Mouse (Mus musculus): ENCODE results near the gene Snurf.
A peak's percentile ranks its signal among the peaks of the same experiment; 100 is the strongest.

The Snurf gene

DNA sequence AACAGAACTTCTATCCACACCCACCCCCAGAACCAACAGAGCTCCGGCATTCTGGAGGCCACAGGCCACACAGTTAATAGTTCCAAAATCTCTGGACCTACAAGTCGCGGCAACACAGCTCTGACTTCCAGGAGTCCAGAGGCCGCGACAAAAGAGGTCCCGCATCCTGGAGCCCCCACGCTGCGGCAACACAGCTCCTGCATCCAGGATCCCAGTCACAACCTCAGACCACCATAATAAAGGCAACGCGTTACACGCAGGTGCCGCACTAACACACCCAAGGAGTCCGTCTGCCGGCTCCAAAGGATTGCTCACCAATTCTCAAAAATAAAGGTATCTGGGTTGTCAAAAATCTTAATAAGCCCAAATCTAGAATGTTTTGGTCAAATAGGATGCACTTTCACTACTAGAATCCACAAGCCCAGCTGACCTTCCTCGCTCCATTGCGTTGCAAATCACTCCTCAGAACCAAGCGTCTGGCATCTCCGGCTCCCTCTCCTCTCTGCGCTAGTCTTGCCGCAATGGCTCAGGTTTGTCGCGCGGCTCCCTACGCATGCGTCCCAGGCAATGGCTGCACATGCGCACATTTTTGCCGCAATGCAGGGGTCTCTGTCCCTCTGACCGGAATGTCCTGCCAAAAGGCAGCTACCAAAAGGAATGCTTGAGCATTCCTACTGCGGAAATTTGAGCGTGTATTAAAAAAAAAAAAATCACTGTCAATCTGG, at the start of gene Snurf, which contains the start of gene Gm38393:
TSS of gene Snurf (minus strand) at position 444 of the 725 bp plus-strand sequence.
TSS of gene Gm38393 (minus strand) at position 459 of the 725 bp plus-strand sequence.
- DNase-seq (ENCODE audit: low spot score): peak; percentile 64

DNA sequence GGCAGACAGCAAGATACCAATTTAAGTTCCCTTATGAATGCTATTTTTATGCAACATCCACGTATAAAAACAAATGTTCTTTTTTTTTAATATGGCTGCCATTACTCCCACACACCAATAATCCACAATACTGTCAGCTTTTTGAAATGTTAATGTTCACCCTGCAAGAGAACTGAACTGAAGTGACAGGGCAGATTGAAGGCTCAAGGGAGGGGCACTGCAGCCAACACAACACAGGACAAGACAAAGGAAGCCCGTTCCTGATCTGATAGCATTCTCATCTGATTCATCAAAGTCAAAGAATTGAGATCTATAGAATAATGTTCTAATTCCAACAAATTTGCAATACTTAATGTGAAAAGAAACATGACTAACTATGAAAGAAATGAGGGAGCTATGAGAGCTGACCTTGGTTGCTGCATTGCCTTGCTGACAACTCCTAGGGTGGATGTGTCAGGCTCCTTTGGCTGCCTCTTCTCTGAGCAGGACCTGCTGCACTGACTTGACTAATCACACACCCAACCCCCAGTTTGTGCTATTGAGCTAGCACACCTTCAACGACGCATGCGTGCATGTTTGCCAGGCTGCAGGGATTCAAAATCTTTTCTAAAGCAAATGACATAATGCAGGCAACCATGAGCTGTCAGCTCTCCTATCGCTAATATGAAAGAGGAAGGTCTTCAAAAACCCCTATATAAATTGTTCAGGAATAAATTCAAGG, 42.8 kb upstream of the Snurf start:
- peak; percentile 32 for DNase-seq (ENCODE audit: low spot score)

DNA sequence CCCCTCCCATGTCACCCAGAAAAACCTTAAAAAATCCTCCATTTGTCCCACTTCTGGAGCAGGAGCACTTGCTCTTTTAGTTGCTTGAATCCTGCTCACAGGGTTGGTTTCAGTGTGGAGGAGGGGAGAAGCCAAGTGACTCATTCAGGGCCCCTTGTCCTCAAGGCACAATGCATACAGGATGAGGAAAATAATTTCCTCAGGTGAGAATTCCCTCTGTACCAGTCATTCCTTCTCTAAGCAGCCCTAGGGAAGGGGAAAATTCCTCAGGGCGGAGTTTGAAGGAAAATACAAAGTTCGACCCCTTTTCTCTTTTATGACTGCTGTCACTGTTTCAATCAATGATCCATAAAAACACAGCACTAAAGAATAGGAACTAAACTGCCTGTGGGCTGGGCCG, 8.3 kb upstream of the Snurf start:
- DNase-seq (ENCODE audit: low spot score): no peak

- DNase-seq (ENCODE audit: low spot score): no peak
These were observed 3.0 kb upstream of the Snurf start for GRCm38 (mm10) chr7:60007727-60008360.

GRCm38 (mm10) chr7:60006262-60006661, 1.4 kb upstream of the Snurf start:
- DNase-seq (ENCODE audit: low spot score): no peak

- DNase-seq (ENCODE audit: low spot score): peak; percentile 9
These were observed 786 bp downstream of the Snurf start for GRCm38 (mm10) chr7:60003921-60004605.

DNA sequence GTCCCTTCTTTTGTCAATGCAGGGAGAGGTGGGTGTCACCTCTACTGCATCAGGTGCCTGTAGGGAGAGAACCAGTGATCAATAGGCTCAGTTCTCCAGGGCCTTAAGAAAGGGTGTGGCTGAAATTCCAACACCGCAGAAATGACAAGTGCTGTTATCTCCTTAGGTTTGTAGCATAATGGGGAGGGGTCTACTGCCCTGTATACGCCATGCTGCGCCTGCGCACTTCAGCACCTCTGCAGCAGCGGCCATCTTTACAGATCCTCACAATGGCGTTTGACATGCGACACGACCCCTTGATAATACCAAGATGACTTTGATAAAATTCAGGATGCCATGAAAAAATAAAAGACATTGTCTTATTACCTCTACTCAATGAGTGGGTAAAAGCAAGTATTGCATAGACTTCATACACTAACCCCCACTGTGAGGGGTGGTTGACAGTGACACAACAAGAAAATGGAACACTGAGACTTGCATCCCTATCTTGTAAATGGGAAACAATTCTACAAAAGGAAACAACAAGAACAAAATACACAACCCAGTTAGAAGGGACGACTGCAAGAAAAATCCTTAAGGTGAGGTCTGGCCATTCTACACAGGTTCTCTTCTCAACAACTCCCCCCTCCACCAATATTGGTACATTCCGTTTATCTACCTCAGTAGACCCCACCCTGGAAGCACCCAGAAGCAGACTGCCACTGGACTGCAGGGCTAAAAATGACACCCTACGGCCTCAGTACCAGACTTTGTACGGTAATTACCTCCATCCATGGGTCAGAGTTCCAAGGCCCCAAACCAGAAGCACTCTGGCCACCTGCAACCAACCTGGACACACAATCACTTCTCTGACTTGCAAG, 1.6 kb downstream of the Snurf start:
- DNase-seq (ENCODE audit: low spot score): peak; percentile 35

- no peak for DNase-seq (ENCODE audit: low spot score)
These were observed 26.2 kb downstream of the Snurf start for GRCm38 (mm10) chr7:59978646-59979045.

Measured in left cerebral cortex, adult 11 months (tissue).